Mouse (Mus musculus): ENCODE measurements around the gene Bfsp2. TPM values are rescaled to one million over a fixed set of nuclear protein-coding genes. Genes with fewer than 3 reads are reported as not detected.
A peak's percentile ranks its signal among the peaks of the same experiment; 100 is the strongest.
"Not testable (repeated sequence)": the region's sequence is repeated elsewhere in the genome, so short reads cannot be mapped to it uniquely, and the experiment has no call there.

Gene Bfsp2
- polyA plus RNA-seq, 1 experiment = 2.1 TPM

- TF ChIP-seq CTCF (IDR thresholded peaks at IDR 0.05; ENCODE audit: borderline replicate concordance, extremely low read depth, insufficient read depth, insufficient read length) (no peak), POLR2A (IDR thresholded peaks at IDR 0.05; ENCODE audit: borderline replicate concordance, extremely low read depth, insufficient read depth, insufficient read length, poor library complexity, severe bottlenecking) (no peak)
- no peak for DNase-seq (ENCODE audit: low read depth)
Measured at GRCm38 (mm10) chr9:103426425-103426824, 53.8 kb downstream of the Bfsp2 start.

GRCm38 (mm10) chr9:103424869-103425268, 55.4 kb downstream of the Bfsp2 start:
- no peak for TF ChIP-seq CTCF (IDR thresholded peaks at IDR 0.05; ENCODE audit: borderline replicate concordance, extremely low read depth, insufficient read depth, insufficient read length)
- TF ChIP-seq POLR2A (IDR thresholded peaks at IDR 0.05; ENCODE audit: borderline replicate concordance, extremely low read depth, insufficient read depth, insufficient read length, poor library complexity, severe bottlenecking) = no peak
- no peak for DNase-seq (ENCODE audit: low read depth)

GRCm38 (mm10) chr9:103423951-103424350, 56.3 kb downstream of the Bfsp2 start:
- DNase-seq (ENCODE audit: low read depth) = no peak
- TF ChIP-seq CTCF (IDR thresholded peaks at IDR 0.05; ENCODE audit: borderline replicate concordance, extremely low read depth, insufficient read depth, insufficient read length) = no peak
- no peak for TF ChIP-seq POLR2A (IDR thresholded peaks at IDR 0.05; ENCODE audit: borderline replicate concordance, extremely low read depth, insufficient read depth, insufficient read length, poor library complexity, severe bottlenecking)

- TF ChIP-seq POLR2A (IDR thresholded peaks at IDR 0.05; ENCODE audit: borderline replicate concordance, extremely low read depth, insufficient read depth, insufficient read length, poor library complexity, severe bottlenecking) = no peak
- TF ChIP-seq CTCF (IDR thresholded peaks at IDR 0.05; ENCODE audit: borderline replicate concordance, extremely low read depth, insufficient read depth, insufficient read length) = no peak
- DNase-seq (ENCODE audit: low read depth) = peak; percentile 72
Measured at GRCm38 (mm10) chr9:103423384-103423783, 56.8 kb downstream of the Bfsp2 start.

- peak; percentile 95 for DNase-seq (ENCODE audit: low read depth)
- TF ChIP-seq POLR2A (IDR thresholded peaks at IDR 0.05; ENCODE audit: borderline replicate concordance, extremely low read depth, insufficient read depth, insufficient read length, poor library complexity, severe bottlenecking) (no peak), CTCF (IDR thresholded peaks at IDR 0.05; ENCODE audit: borderline replicate concordance, extremely low read depth, insufficient read depth, insufficient read length) (no peak)
Measured at GRCm38 (mm10) chr9:103422847-103423246, 57.4 kb downstream of the Bfsp2 start.

- no peak for TF ChIP-seq POLR2A (IDR thresholded peaks at IDR 0.05; ENCODE audit: borderline replicate concordance, extremely low read depth, insufficient read depth, insufficient read length, poor library complexity, severe bottlenecking)
- no peak for TF ChIP-seq CTCF (IDR thresholded peaks at IDR 0.05; ENCODE audit: borderline replicate concordance, extremely low read depth, insufficient read depth, insufficient read length)
- peak; percentile 59 for DNase-seq (ENCODE audit: low read depth)
Measured at GRCm38 (mm10) chr9:103420844-103421243, 59.4 kb downstream of the Bfsp2 start.

GRCm38 (mm10) chr9:103418786-103419185, 61.4 kb downstream of the Bfsp2 start:
- DNase-seq (ENCODE audit: low read depth) = no peak
- TF ChIP-seq CTCF (IDR thresholded peaks at IDR 0.05; ENCODE audit: borderline replicate concordance, extremely low read depth, insufficient read depth, insufficient read length) = no peak
- TF ChIP-seq POLR2A (IDR thresholded peaks at IDR 0.05; ENCODE audit: borderline replicate concordance, extremely low read depth, insufficient read depth, insufficient read length, poor library complexity, severe bottlenecking) = no peak

- not testable (repeated sequence) for DNase-seq (ENCODE audit: low read depth)
Measured at GRCm38 (mm10) chr9:103418267-103418666, 62.0 kb downstream of the Bfsp2 start.

GRCm38 (mm10) chr9:103413457-103413856, 66.8 kb downstream of the Bfsp2 start:
- TF ChIP-seq POLR2A (IDR thresholded peaks at IDR 0.05; ENCODE audit: borderline replicate concordance, extremely low read depth, insufficient read depth, insufficient read length, poor library complexity, severe bottlenecking) = no peak
- no peak for TF ChIP-seq CTCF (IDR thresholded peaks at IDR 0.05; ENCODE audit: borderline replicate concordance, extremely low read depth, insufficient read depth, insufficient read length)
- peak; percentile 14 for DNase-seq (ENCODE audit: low read depth)

- TF ChIP-seq CTCF (IDR thresholded peaks at IDR 0.05; ENCODE audit: borderline replicate concordance, extremely low read depth, insufficient read depth, insufficient read length) = no peak
- no peak for TF ChIP-seq POLR2A (IDR thresholded peaks at IDR 0.05; ENCODE audit: borderline replicate concordance, extremely low read depth, insufficient read depth, insufficient read length, poor library complexity, severe bottlenecking)
- peak; percentile 14 for DNase-seq (ENCODE audit: low read depth)
Measured at GRCm38 (mm10) chr9:103409119-103409518, 71.1 kb downstream of the Bfsp2 start.

- no peak for TF ChIP-seq CTCF (IDR thresholded peaks at IDR 0.05; ENCODE audit: borderline replicate concordance, extremely low read depth, insufficient read depth, insufficient read length)
- TF ChIP-seq POLR2A (IDR thresholded peaks at IDR 0.05; ENCODE audit: borderline replicate concordance, extremely low read depth, insufficient read depth, insufficient read length, poor library complexity, severe bottlenecking) = no peak
- DNase-seq (ENCODE audit: low read depth) = peak; percentile 81
Measured at GRCm38 (mm10) chr9:103408136-103408777, 72.0 kb downstream of the Bfsp2 start.

- no peak for TF ChIP-seq POLR2A (IDR thresholded peaks at IDR 0.05; ENCODE audit: borderline replicate concordance, extremely low read depth, insufficient read depth, insufficient read length, poor library complexity, severe bottlenecking)
- no peak for TF ChIP-seq CTCF (IDR thresholded peaks at IDR 0.05; ENCODE audit: borderline replicate concordance, extremely low read depth, insufficient read depth, insufficient read length)
- DNase-seq (ENCODE audit: low read depth) = no peak
Measured at GRCm38 (mm10) chr9:103403331-103403973, 76.8 kb downstream of the Bfsp2 start.
